Mouse (Mus musculus) bone marrow macrophage, adult 2 months (primary cell): ENCODE data around the gene Hoxd3.

Experiments
- CTCF ChIP-seq: IDR thresholded peaks from 2 replicates; pipeline ENCODE4 v1.5.1; 2012; ENCODE audit warnings: low read depth, mild to moderate bottlenecking, low read length, moderate library complexity
- POLR2A ChIP-seq: IDR thresholded peaks from 2 replicates; pipeline ENCODE4 v1.6.1; 2012; ENCODE audit warnings: mild to moderate bottlenecking, low read depth, low read length, borderline replicate concordance

DNA sequence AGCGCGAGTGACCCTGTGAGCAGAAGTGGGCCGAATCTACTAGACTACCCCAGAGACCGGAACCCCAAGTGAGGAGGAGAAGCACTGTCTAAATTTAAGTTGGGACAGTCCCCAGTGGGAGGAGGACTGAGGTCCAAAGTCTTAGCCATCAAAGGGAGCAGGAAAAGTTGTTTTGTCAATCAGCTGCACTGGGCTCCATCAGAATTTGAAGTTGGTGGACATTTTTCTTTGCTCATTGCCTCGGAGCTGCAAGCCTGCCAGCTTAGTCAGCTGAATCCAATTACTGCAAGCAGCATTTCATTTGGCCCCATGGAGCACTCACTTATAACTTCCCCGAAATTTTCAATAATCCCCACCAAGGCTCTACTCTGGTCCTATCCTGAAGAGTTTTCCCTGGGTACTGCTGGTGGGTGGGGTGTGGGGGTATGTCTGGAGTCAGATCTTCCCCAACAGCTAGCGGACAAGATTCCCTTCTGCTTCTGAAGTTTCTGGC, 25.9 kb downstream of the Hoxd3 start:
- no peak for TF ChIP-seq CTCF
- no peak for TF ChIP-seq POLR2A
